Mouse (Mus musculus): ENCODE measurements around the gene Dlx1.
A peak's percentile ranks its signal among the peaks of the same experiment; 100 is the strongest.

The Dlx1 gene

GRCm38 (mm10) chr2:71528714-71529510, 999 bp downstream of the Dlx1 start:
- peak; percentile 31 for DNase-seq (ENCODE audit: low spot score)

GRCm38 (mm10) chr2:71529511-71530351, 1.8 kb downstream of the Dlx1 start:
- DNase-seq (ENCODE audit: low spot score): peak; percentile 82

GRCm38 (mm10) chr2:71530391-71531123, 2.6 kb downstream of the Dlx1 start:
- DNase-seq (ENCODE audit: low spot score): no peak

GRCm38 (mm10) chr2:71531124-71531590, 3.2 kb downstream of the Dlx1 start:
- no peak for DNase-seq (ENCODE audit: low spot score)

GRCm38 (mm10) chr2:71531990-71532970, 4.4 kb downstream of the Dlx1 start:
- no peak for DNase-seq (ENCODE audit: low spot score)

GRCm38 (mm10) chr2:71533094-71533493, 5.2 kb downstream of the Dlx1 start:
- no peak for DNase-seq (ENCODE audit: low spot score)

- DNase-seq (ENCODE audit: low spot score): no peak
Measured at GRCm38 (mm10) chr2:71534242-71535052, 6.5 kb downstream of the Dlx1 start.

GRCm38 (mm10) chr2:71540611-71541417, 12.9 kb downstream of the Dlx1 start:
- no peak for DNase-seq (ENCODE audit: low spot score)

- DNase-seq (ENCODE audit: low spot score): no peak
Measured at GRCm38 (mm10) chr2:71541418-71542226, 13.7 kb downstream of the Dlx1 start.

- no peak for DNase-seq (ENCODE audit: low spot score)
Measured at GRCm38 (mm10) chr2:71542227-71542815, 14.4 kb downstream of the Dlx1 start.

- DNase-seq (ENCODE audit: low spot score): no peak
Measured at GRCm38 (mm10) chr2:71542816-71543301, 14.9 kb downstream of the Dlx1 start.

- no peak for DNase-seq (ENCODE audit: low spot score)
Measured at GRCm38 (mm10) chr2:71543531-71543930, 15.6 kb downstream of the Dlx1 start.

GRCm38 (mm10) chr2:71543948-71544347, 16.0 kb downstream of the Dlx1 start:
- no peak for DNase-seq (ENCODE audit: low spot score)

GRCm38 (mm10) chr2:71544391-71545285, 16.7 kb downstream of the Dlx1 start:
- peak; percentile 29 for DNase-seq (ENCODE audit: low spot score)

- no peak for DNase-seq (ENCODE audit: low spot score)
Measured at GRCm38 (mm10) chr2:71545401-71545881, 17.5 kb downstream of the Dlx1 start.

- peak; percentile 29 for DNase-seq (ENCODE audit: low spot score)
Measured at GRCm38 (mm10) chr2:71545882-71546639, 18.1 kb downstream of the Dlx1 start.
